8 mouse cellular contexts compared by ENCODE assay signal in the genomic region with DNA sequence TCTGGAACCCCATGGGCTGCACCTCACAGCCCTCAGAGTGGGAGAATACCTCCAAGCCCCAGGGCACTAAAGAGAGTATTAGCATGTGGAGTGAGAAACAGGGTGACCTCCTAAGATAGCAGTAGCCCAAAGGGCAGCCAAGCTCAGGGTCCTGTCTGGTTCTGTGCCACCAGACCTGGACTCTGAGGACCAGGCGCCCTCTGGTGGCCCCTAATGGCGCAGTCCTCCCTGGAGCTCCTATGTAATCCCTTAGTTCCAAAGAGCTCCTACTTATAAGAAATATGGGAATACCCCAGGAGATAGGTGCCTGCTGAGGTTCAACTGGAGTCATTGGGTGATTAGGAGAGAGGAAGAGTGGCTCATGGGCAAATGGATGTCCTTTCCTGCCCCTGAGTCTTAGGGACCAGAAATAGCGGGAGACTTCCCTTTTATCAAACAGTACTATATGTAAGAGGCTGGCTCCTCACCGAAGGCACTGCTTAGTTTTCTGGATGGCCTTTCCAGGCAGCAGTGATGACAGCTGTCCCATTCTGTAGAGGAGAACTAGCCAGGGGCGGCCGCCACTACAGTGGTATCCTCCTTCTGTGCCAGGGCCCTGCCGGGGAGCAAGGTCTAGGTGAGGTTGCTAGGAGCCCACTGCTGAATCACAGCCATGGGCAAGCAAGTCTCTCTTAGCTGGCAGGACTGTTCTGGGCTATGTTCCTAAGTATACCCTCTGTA. TPM values are rescaled to one million over a fixed set of nuclear protein-coding genes. Genes with fewer than 3 reads are reported as not detected.
DNase-seq lines count a peak whose midpoint lies in the region; ATAC-seq and TF ChIP-seq lines count a peak whose summit lies in the region.

No protein-coding gene starts in this region.

- no peaks in the 10 kb centered on the region for H3K36me3 ChIP-seq in embryonic facial prominence, embryonic 15.5 days
- H3K36me3 ChIP-seq in heart, embryonic 14.5 days (ENCODE audit: control insufficient read depth, insufficient read depth, low read length): 0 out of 2 replicates have a peak, but pooled peaks cover 10% of the 10 kb centered on the region
- H3K36me3 ChIP-seq in liver, postnatal 0 days (replicated peaks; ENCODE audit: insufficient read depth, low read length): no peaks in the 10 kb centered on the region
- no peaks in the 10 kb centered on the region; the same call in 1 of the 2 replicates for H3K36me3 ChIP-seq in neural tube, embryonic 15.5 days

- H3K27ac ChIP-seq in embryonic facial prominence, embryonic 15.5 days (replicated peaks): no peak overlapping the region
- no peak overlapping the region for H3K27ac ChIP-seq in heart, embryonic 14.5 days (replicated peaks in 1 of 2; ENCODE audit: control insufficient read depth in 1 of 2, insufficient read depth in 1 of 2, low read depth in 2 of 2, low read length in 2 of 2)
- no peak overlapping the region for H3K27ac ChIP-seq in liver, postnatal 0 days (ENCODE audit: low read depth)
- H3K27ac ChIP-seq in neural tube, embryonic 15.5 days (replicated peaks): peak overlapping the region; percentile 33; the same call in 1 of the 2 replicates

- peaks cover 38% of the 10 kb centered on the region for H3K4me1 ChIP-seq in embryonic facial prominence, embryonic 15.5 days
- peaks cover 22 to 41% of the 10 kb centered on the region in 2 experiments; a peak in 3 of 4 replicates for H3K4me1 ChIP-seq in heart, embryonic 14.5 days (ENCODE audit: control insufficient read depth in 2 of 2, insufficient read depth in 2 of 2, low read length in 2 of 2)
- peaks cover 5% of the 10 kb centered on the region; the same call in 1 of the 2 replicates for H3K4me1 ChIP-seq in liver, postnatal 0 days (ENCODE audit: insufficient read depth)
- H3K4me1 ChIP-seq in neural tube, embryonic 15.5 days: peaks cover 57% of the 10 kb centered on the region

- no peaks in the 10 kb centered on the region for H3K9me3 ChIP-seq in embryonic facial prominence, embryonic 15.5 days (replicated peaks)
- H3K9me3 ChIP-seq in heart, embryonic 14.5 days (ENCODE audit: control insufficient read depth, low read length): no peaks in the 10 kb centered on the region
- H3K9me3 ChIP-seq in liver, postnatal 0 days (ENCODE audit: low read length): no peaks in the 10 kb centered on the region
- no peaks in the 10 kb centered on the region for H3K9me3 ChIP-seq in neural tube, embryonic 15.5 days (replicated peaks)

- no peak for ATAC-seq in embryonic facial prominence, embryonic 15.5 days (ENCODE audit: insufficient number of reproducible peaks, low FRiP score, low TSS enrichment, low read depth)
- ATAC-seq in heart, embryonic 14.5 days (ENCODE audit: insufficient number of reproducible peaks, insufficient read depth, low FRiP score, low read depth): no peak
- no peak for ATAC-seq in liver, postnatal 0 days
- ATAC-seq in neural tube, embryonic 15.5 days (ENCODE audit: low FRiP score): no peak

- no peak for TF ChIP-seq EP300 in liver, postnatal 0 days (IDR thresholded peaks at IDR 0.05; ENCODE audit: low read depth)

- peak; percentile 64 for DNase-seq in CD4-positive helper T cell, adult 2 months (ENCODE audit: low read depth, low spot score)
- peak; percentile 89 to 91 for DNase-seq in adrenal gland, postnatal 36 days
- DNase-seq in kidney, postnatal 25 days: peak; percentile 82 to 88
- peak; percentile 79 for DNase-seq in liver, postnatal 0 days
- DNase-seq in thymus, postnatal 10 days (ENCODE audit: low spot score in 2 of 2): peak; percentile 31 to 64

- peak overlapping the region; percentile 69 for H3K4me3 ChIP-seq in embryonic facial prominence, embryonic 15.5 days (replicated peaks)
- no peak overlapping the region for H3K4me3 ChIP-seq in heart, embryonic 14.5 days (ENCODE audit: control insufficient read depth in 1 of 2, insufficient read depth in 1 of 2, low read depth in 1 of 2, low read length in 2 of 2)
- no peak overlapping the region for H3K4me3 ChIP-seq in liver, postnatal 0 days (ENCODE audit: low read depth, low read length)
- no peak overlapping the region; the same call in 1 of the 2 replicates for H3K4me3 ChIP-seq in neural tube, embryonic 15.5 days (replicated peaks)

- peak; percentile 83 for TF ChIP-seq CTCF in liver, postnatal 0 days (IDR thresholded peaks at IDR 0.05; ENCODE audit: low read depth)

- 64% methylated on average over 7 of the region's 7 CpGs for WGBS in embryonic facial prominence, embryonic 15.5 days
- 47% methylated on average over 7 of the region's 7 CpGs for WGBS in heart, embryonic 14.5 days
- 60% methylated on average over 7 of the region's 7 CpGs for WGBS in liver, postnatal 0 days (ENCODE audit: insufficient replicate concordance)
- WGBS in neural tube, embryonic 15.5 days: 54% methylated on average over 7 of the region's 7 CpGs

- peak overlapping the region; percentile 15; the same call in 1 of the 2 replicates for H3K9ac ChIP-seq in embryonic facial prominence, embryonic 15.5 days
- 0 out of 2 replicates have a peak overlapping the region, but pooled peaks have one; percentile 97 for H3K9ac ChIP-seq in heart, embryonic 14.5 days (ENCODE audit: low read length)
- no peak overlapping the region for H3K9ac ChIP-seq in liver, postnatal 0 days (replicated peaks)
- 0 out of 2 replicates have a peak overlapping the region, but pooled peaks have one; percentile 97 for H3K9ac ChIP-seq in neural tube, embryonic 15.5 days (replicated peaks)

- no peaks in the 10 kb centered on the region; the same call in 1 of the 2 replicates for H3K27me3 ChIP-seq in embryonic facial prominence, embryonic 15.5 days
- H3K27me3 ChIP-seq in heart, embryonic 14.5 days (ENCODE audit: control insufficient read depth, insufficient read depth, low read length): peaks cover 20% of the 10 kb centered on the region
- peaks cover 42% of the 10 kb centered on the region for H3K27me3 ChIP-seq in liver, postnatal 0 days (ENCODE audit: insufficient read depth, low read length)
- H3K27me3 ChIP-seq in neural tube, embryonic 15.5 days (replicated peaks): 0 out of 2 replicates have a peak, but pooled peaks cover 8% of the 10 kb centered on the region

- peak overlapping the region; percentile 91 for H3K4me2 ChIP-seq in embryonic facial prominence, embryonic 15.5 days (replicated peaks)
- peak overlapping the region; percentile 87 for H3K4me2 ChIP-seq in heart, embryonic 14.5 days (ENCODE audit: low read length)
- H3K4me2 ChIP-seq in liver, postnatal 0 days (ENCODE audit: low read depth, low read length): no peak overlapping the region
- H3K4me2 ChIP-seq in neural tube, embryonic 15.5 days: peak overlapping the region; percentile 94

RNA-seq across cellular contexts. Expression of a gene that starts 2.7 kb away (rescaled TPM):
- total RNA-seq in adrenal gland, postnatal 36 days (2021): 10 to 100 TPM; 61.7 to 73.1 TPM
- 93.6 and 95.3 TPM in 2 replicates for polyA plus RNA-seq in embryonic facial prominence, embryonic 15.5 days (2015; fragmentation: Nextera tagmentation; extraction: Ambion mirVana)
- 55.3 and 59.7 TPM in 2 replicates for polyA plus RNA-seq in heart, embryonic 14.5 days (2014; fragmentation: Nextera tagmentation; extraction: Ambion mirVana)
- polyA plus RNA-seq in liver, postnatal 0 days (2015; fragmentation: Nextera tagmentation; extraction: Ambion mirVana): 3.3 and 3.8 TPM in 2 replicates
- 63.1 and 64.6 TPM in 2 replicates for polyA plus RNA-seq in neural tube, embryonic 15.5 days (2015; fragmentation: Nextera tagmentation; extraction: Ambion mirVana)

Comparison
In these comparisons a context has a peak if more than half of its experiments do, and no peak if none do; other contexts are left out.
1. RNA of a gene that starts 2.7 kb away (polyA plus RNA-seq): 93.6 to 95.3 TPM in embryonic facial prominence, embryonic 15.5 days, 63.1 to 64.6 TPM in neural tube, embryonic 15.5 days and 55.3 to 59.7 TPM in heart, embryonic 14.5 days; 3.3 to 3.8 TPM in liver, postnatal 0 days; every median in the first group is over 10 times any median in the second.
2. Peak in every context shown above with its lines, with median percentiles within 50 percentile points of each other: DNase-seq.